In the genomic region with DNA sequence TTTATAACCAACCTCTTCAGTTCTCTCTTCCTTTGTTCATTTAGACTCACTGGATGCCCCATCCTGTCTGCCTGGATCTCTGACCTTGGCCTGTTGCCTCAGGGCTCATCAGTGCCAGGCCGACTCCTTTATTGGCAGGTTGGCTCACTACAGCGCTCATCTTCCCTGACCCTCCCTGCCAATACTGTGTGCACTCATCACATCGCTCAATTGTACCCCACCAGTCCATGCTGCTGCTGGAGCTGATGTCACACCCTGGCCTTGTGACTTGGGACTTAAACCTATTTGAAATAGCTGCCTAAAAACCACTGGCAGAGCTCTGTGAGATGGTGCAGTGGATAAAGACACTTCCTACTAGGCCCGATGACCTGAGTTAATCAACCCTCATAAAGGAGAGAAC, we compare ENCODE assay signal across 24 mouse cellular contexts. TPM values are rescaled to one million over a fixed set of nuclear protein-coding genes. Genes with fewer than 3 reads are reported as not detected.
"Had no signal": no experiment of that assay in that cellular context is flagged by ENCODE, and none has a peak within 500 bp of the region (broad histone marks: within the 10 kb centered on the region; RNA-seq: fewer than 3 reads in every experiment).

No protein-coding gene starts in this region.

- ATAC-seq: intestine, embryonic 16.5 days; lung, postnatal 0 days; midbrain, embryonic 13.5 days; midbrain, embryonic 16.5 days had no signal

- H3K9ac ChIP-seq: limb, embryonic 13.5 days; liver, embryonic 13.5 days; lung, embryonic 14.5 days; midbrain, embryonic 13.5 days; neural tube, embryonic 12.5 days had no signal

- H3K9me3 ChIP-seq: limb, embryonic 10.5 days; limb, embryonic 13.5 days; liver, embryonic 13.5 days; megakaryocyte, embryonic 14.5 days; midbrain, embryonic 10.5 days; midbrain, embryonic 13.5 days; neural tube, embryonic 12.5 days had no signal

- H3K27me3 ChIP-seq: limb, embryonic 13.5 days; liver, embryonic 13.5 days; midbrain, embryonic 13.5 days; neural tube, embryonic 12.5 days had no signal

- H3K27ac ChIP-seq: layer of hippocampus, adult 2 months; limb, embryonic 10.5 days; limb, embryonic 13.5 days; liver, embryonic 13.5 days; macrophage; midbrain, embryonic 10.5 days; midbrain, embryonic 13.5 days; neural tube, embryonic 12.5 days; stomach, postnatal 0 days had no signal

- DNase-seq: kidney, adult 18-20 months; kidney, adult 9 months; kidney, postnatal 25 days; layer of hippocampus, adult 9-11 months; liver, embryonic 13.5 days; lung, embryonic 14.5 days; right cerebral cortex, adult 18-20 months; right cerebral cortex, postnatal 14 days; right cerebral cortex, postnatal 4 days; thymus, adult 2 months; thymus, postnatal 14 days; thymus, postnatal 4 days had no signal

- H3K4me2 ChIP-seq: limb, embryonic 13.5 days; liver, embryonic 13.5 days; lung, embryonic 14.5 days; midbrain, embryonic 13.5 days; neural tube, embryonic 12.5 days had no signal

- H3K4me1 ChIP-seq: limb, embryonic 10.5 days; limb, embryonic 13.5 days; liver, embryonic 13.5 days; midbrain, embryonic 10.5 days; midbrain, embryonic 13.5 days; neural tube, embryonic 12.5 days had no signal

- H3K4me3 ChIP-seq: layer of hippocampus, adult 2 months; limb, embryonic 10.5 days; limb, embryonic 13.5 days; liver, embryonic 13.5 days; megakaryocyte, embryonic 14.5 days; midbrain, embryonic 10.5 days; midbrain, embryonic 13.5 days; neural tube, embryonic 12.5 days had no signal

RNA-seq across cellular contexts. Expression of a gene that starts 36.1 kb away (rescaled TPM):
- polyA plus RNA-seq: macrophage had no signal
